Mouse (Mus musculus) heart, postnatal 0 days (tissue): Measurements from ENCODE around the gene Esrp2.

Source experiments
- CTCF ChIP-seq: IDR thresholded peaks from 2 replicates; pipeline ENCODE4 v1.5.1; 2016; ENCODE audit warnings: antibody characterized with exemption, control low read depth, low read depth
- EP300 ChIP-seq: IDR thresholded peaks from 2 replicates; pipeline ENCODE4 v1.6.1; 2016; ENCODE audit warnings: antibody characterized with exemption, low read depth

DNA sequence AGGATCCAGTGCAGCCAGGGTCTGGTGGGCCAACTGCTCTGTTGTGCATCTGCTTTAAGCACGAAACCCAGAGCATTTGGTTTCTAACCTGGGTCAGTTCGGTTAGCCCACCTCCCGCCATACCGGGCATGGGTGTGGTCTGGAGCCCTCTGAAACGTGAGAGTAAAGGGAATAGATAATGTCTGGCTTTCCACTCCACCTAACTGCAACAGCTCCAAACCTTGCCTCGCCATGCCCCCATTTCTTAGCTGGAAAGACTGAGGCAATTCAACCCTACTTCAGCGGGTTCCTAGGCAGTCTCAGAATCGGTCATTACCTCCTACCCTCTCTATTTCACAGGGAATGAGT, 13.9 kb upstream of the Esrp2 start:
- no peak for TF ChIP-seq EP300
- no peak for TF ChIP-seq CTCF
